Mouse (Mus musculus) activated CD4-positive, CD25-positive, alpha-beta regulatory T cell, adult 4 months (primary cell): ENCODE measurements at regions not wholly inside any gene's neighbourhood (a gene's known extent, or its start where the extent isn't known, plus 50 kb on each side); places are given as distances from the start of the nearest gene placed in this dataset.

ENCODE experiments used
- ATAC-seq: one replicate; pipeline ENCODE4 v1.8.0; 2017

DNA sequence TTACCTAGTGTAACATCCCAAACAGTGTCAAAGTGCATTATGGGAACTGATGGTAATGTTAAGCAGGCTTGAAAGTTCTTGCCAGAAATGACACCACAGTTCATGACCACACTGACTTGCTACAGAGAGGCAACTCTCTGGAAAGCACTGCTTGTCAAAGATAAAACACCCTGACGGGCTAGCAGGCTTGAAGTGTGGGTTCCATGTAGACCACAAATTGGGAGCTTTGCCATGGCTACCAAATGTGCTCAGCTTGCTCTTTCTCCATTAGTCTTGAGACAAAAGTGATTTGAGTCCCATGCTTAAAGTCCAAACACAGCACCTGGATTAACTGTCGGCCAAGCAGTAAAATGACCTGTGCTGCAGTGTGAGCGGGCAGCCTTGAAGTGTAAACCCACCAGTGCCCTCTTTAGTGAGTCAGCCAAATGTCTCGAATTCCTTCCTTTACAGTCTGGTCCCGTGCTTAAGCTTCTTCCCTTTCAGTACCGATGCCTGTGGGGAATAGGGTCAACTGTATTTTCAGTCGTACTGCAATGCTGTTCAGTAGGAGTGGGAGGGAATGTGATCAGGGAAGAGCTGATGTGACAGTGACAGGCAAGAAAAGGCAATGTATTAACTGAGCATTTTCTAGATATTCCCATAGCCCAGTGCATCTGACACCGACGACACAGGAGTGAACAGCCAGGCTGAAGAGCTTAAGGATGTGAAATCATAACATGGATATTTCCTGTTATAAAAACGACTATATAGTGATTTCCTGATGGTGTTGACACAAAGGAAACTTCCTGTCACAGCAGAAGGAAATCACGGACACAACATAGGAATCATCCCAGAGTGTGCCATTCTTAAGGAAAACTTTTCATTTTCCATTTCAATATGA lies 600.4 kb upstream of the Nr5a2 start:
- ATAC-seq = no peak

- no peak for ATAC-seq
Observed at GRCm38 (mm10) chr1:137549659-137550058, 589.4 kb upstream of the Nr5a2 start.

DNA sequence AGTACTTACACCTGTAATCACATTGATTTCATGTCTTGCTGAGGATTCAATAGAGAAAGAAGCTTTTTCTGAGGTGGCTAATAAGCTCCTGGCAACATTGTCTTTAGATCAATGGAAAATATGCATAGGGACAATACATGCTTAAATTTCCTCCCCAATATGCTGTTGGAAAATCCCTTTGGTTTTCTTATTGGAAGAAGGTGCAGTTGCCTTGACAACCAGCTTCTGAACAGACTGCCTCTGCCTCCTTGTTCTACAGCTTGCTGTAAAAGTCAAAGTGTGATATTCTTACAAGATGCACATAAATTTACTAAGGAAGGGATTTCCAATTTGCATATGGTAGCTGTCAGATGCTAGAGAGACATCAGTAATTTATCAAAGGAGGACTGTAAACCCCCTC lies 585.4 kb upstream of the Nr5a2 start:
- no peak for ATAC-seq

GRCm38 (mm10) chr1:137543828-137544227 lies 583.6 kb upstream of the Nr5a2 start:
- ATAC-seq = no peak

- ATAC-seq = no peak
Observed at GRCm38 (mm10) chr1:137541453-137541852, 581.2 kb upstream of the Nr5a2 start.

DNA sequence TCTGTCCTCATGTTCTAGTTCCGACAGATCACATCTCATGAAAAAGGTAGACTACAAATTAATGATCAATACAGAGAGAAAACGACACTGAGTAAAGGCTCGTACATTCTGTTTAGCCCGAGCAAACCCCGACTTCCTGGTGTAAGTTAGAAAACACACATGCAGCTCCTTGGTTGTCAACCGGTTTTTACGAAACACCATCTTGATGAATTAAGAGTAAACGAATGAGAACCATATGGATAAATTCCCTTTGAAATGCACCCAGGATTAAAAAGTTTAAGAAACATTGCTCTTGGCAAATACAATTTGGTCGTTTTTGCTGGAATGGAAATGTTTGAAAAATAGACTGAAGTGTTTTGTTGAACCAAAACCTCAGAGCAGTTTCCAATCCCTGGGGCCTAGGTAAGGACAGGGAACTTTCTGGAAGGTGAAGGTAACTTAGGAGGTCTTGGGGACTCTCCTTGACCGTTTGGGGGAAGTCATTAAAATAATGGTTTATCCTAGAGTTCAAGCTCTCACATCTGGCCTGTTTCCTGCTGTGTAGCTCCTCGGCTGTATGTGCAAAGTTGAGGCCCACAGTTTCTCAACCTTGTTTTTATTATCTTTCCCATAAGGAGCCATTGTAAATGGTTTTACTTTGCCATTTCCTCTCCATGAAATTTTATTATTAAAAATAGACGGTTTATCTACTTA lies 579.3 kb upstream of the Nr5a2 start:
- no peak for ATAC-seq

- ATAC-seq = no peak
Observed at GRCm38 (mm10) chr1:137514750-137515149, 554.5 kb upstream of the Nr5a2 start.

GRCm38 (mm10) chr1:137503704-137504422 lies 543.6 kb upstream of the Nr5a2 start:
- no peak for ATAC-seq

DNA sequence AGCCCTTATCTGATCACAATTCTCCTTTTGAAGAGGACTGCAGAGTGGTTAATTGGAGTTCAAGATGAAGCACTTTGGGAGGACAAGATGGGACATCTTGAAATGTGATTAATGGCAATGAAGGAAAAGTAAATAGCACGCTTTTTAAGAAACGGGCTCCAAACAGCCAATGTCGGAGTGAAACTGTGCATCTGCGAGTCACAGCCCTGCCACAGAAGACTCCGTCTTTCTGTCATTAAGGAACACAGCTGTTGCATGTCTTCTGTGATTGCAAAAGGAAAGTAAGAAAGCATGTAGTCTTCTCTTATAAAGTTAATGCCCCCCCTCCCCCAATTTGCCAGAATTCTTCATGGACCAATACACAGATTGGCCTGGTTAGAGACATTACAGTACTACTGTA lies 528.0 kb upstream of the Nr5a2 start:
- no peak for ATAC-seq

GRCm38 (mm10) chr1:137478459-137478858 lies 518.2 kb upstream of the Nr5a2 start:
- no peak for ATAC-seq

- no peak for ATAC-seq
Observed at GRCm38 (mm10) chr1:137477239-137477638, 517.0 kb upstream of the Nr5a2 start.

GRCm38 (mm10) chr1:137474858-137475257 lies 514.6 kb upstream of the Nr5a2 start:
- ATAC-seq = no peak

DNA sequence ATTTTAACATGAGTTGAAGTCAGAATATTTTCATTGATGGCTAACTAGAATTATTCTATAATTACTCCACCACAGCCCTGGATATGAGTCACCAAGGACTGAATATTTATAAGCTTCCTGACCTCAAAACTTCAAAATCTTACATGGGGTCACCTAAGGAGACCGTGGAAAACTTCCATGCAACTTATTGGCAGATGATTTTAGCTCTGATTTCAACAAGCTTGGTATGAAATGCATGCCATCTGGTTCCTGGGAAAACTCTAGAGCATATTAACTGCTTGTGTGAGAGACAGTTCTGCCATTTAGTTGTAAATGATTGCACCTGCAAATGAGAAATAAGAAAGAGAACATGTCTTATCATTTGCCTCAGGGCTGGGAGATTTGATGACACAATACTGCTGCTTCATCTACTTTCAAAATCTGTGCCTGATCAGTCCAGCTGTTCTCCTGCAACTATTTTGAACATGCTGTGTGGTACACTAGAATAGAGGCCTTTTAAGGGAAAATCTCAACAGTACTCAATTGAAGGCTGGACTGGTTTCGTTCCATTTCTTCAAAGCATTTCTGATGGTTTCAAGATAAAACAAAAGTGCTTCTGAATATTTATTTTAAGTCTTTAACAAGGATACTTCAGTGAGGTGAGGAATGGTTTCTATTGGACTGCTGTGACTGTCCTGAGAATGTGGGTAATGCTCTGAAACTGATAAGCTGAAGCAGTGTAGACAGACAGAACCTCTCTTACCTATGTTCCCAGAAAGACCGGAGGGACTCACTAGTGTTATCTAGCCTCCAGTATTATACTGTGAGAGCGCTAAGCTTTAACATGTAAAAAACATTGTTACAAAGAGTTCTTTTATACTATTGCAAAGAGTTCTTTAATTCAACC lies 513.8 kb upstream of the Nr5a2 start:
- ATAC-seq = no peak

- no peak for ATAC-seq
Observed at GRCm38 (mm10) chr1:137464971-137465370, 504.7 kb upstream of the Nr5a2 start.

DNA sequence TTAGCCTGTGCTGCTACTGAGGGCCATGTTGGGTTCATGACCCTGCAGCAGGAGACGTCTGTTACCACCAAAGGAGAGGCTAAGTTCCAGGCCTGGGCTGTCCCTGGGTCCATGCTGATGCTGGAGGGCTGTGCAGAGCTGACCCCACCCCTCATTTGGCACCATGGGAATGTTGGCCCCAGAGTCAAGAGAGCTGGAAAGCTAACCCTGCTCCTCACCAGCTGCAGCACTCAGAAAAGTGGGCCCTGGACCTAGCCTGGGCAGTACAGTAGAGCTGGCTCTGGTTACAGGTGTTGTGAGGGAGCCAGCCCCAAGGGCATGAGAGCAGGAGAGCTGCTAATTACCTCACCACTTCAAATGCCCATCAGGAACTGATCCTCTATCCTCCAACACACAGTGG lies 500.9 kb upstream of the Nr5a2 start:
- no peak for ATAC-seq

GRCm38 (mm10) chr1:137453446-137454208 lies 493.4 kb upstream of the Nr5a2 start:
- no peak for ATAC-seq

GRCm38 (mm10) chr1:137452749-137453148 lies 492.5 kb upstream of the Nr5a2 start:
- no peak for ATAC-seq

GRCm38 (mm10) chr1:137446497-137446896 lies 486.2 kb upstream of the Nr5a2 start:
- no peak for ATAC-seq

DNA sequence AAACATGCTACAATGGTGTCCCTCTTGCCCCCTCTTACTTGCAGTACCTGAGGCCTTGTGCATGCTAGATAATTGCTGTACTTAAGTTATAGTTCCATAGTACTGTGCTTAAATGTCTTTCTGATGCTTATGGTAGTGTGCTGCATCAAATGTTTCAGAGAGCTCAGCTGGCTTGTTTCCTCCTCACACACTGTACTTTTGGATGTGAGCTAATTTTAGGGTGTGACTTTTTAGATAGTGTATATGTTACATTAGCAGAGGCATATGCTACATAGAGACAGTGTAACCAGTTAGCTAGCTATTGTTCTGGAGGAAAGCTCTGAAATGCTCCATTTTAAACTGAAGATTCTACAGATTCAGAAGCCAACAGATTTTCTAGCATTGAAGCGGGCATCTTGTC lies 467.9 kb upstream of the Nr5a2 start:
- ATAC-seq = no peak

DNA sequence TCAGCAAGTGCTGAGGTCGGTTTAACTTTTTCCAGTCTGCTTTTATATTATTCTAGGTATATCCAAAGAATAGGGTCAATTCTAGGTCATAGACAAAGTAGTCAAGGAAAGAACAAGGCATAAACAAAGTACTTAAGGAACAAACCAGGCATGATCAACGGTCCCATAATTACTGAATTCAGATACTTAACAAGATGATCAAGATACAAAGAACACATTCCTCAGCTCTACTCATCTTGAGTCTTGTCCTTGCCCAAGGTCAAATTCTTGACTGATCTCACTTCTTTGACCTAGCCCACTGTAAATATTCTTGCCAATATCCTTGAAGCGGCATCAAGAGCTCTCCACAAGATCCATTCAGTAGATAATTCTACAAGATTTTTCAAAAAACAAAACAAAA lies 458.1 kb upstream of the Nr5a2 start:
- no peak for ATAC-seq

DNA sequence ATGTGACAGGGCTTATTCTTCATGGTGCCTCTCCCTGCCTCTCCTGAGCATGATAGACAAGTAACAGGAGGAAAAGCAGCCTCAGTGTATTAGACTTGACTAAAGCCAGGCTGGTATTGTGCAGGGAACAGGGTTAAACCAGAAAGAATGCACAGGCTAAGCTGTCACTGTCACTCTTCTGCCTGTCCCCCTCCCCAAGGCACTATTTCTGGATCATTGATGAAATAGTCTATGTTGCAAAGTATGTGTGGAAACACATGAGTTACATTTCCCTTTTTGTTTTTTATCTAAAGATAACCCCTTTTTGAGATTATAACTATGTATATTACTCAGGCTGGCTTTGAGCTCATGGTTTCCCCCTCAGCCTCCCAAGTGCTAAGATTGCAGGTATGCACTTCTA lies 436.5 kb upstream of the Nr5a2 start:
- ATAC-seq = no peak

DNA sequence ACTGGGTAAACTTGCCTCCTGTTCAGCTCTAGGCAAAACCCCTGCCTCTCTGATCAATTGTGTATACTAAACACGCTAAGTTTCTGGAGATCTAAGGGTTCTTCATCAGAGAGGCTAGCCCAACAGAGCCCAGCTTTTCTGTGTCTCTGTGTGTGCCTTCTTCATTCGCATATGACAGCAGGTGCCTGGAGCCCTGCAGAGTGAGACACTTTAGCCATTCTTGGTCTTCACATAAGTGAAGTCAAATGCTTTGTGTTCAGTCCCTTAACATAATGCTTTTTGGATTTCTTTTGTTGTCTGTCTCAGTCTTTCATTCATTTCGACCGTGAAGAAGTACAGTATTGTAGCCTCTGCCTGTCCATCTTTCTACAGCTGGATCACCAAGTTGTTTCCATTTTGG lies 427.3 kb upstream of the Nr5a2 start:
- no peak for ATAC-seq
